Mouse (Mus musculus) liver, embryonic 14.5 days (tissue): ENCODE measurements around the gene Nop53. TPM values are rescaled to one million over a fixed set of nuclear protein-coding genes. Genes with fewer than 3 reads are reported as not detected.

Experiments
- ATAC-seq: fragments of 200-750 bp; cut with Nextera tagmentation; 2 replicates; pipeline ENCODE4 v1.8.0; 2017; ENCODE audit warnings: moderate number of reproducible peaks, mild to moderate bottlenecking, moderate library complexity; ENCODE audit not compliant: insufficient read depth
- DNase-seq, 3 experiments: peaks; one replicate each; pipeline ENCODE4 v3.0.0-alpha.2; 2012 to 2013; ENCODE audit warnings: low read depth in 3 of 3, low spot score in 3 of 3
- H3K27ac ChIP-seq: fragments of 300-500 bp; sonication (generic); 2 replicates; pipeline ENCODE4 v1.5.1; 2014; ENCODE audit warnings: moderate library complexity, mild to moderate bottlenecking, control low read depth, inconsistent platforms
- H3K27me3 ChIP-seq: fragments of 300-500 bp; sonication (generic); 2 replicates; pipeline ENCODE4 v1.6.1; 2014; ENCODE audit warnings: mild to moderate bottlenecking, low read length, moderate library complexity; ENCODE audit not compliant: control insufficient read depth, insufficient read depth
- H3K36me3 ChIP-seq: fragments of 300-500 bp; sonication (generic); replicated peaks from 2 replicates; pipeline ENCODE4 v1.6.1; 2014; ENCODE audit warnings: low read depth; ENCODE audit not compliant: control insufficient read depth, insufficient read depth
- H3K4me1 ChIP-seq, 2 experiments: fragments of 200-500 bp in 1 of 2; fragments of 300-500 bp in 1 of 2; sonication (generic) in 1 of 2; replicated peaks; 2 replicates each; pipeline ENCODE4 v1.6.1; 2012 to 2014; ENCODE audit warnings: antibody characterized with exemption in 1 of 2, inconsistent platforms in 1 of 2, low read length in 1 of 2; ENCODE audit not compliant: control insufficient read depth in 2 of 2, insufficient read depth in 2 of 2
- H3K4me2 ChIP-seq: fragments of 300-500 bp; sonication (generic); 2 replicates; pipeline ENCODE4 v1.6.1; 2014; ENCODE audit warnings: low read depth, mild to moderate bottlenecking, control low read depth, moderate library complexity
- H3K4me3 ChIP-seq, 2 experiments: fragments of 200-500 bp in 1 of 2; fragments of 300-500 bp in 1 of 2; sonication (generic) in 1 of 2; 2 replicates each; pipeline ENCODE4 v1.5.1; 2012 to 2014; ENCODE audit warnings: low read depth in 2 of 2, low read length in 2 of 2, mild to moderate bottlenecking in 2 of 2, control low read depth in 1 of 2, inconsistent platforms in 1 of 2, moderate library complexity in 1 of 2; ENCODE audit not compliant: insufficient read depth in 1 of 2
- H3K9ac ChIP-seq: fragments of 300-500 bp; sonication (generic); replicated peaks from 2 replicates; pipeline ENCODE4 v1.6.1; 2014; ENCODE audit warnings: mild to moderate bottlenecking, control low read depth, moderate library complexity
- H3K9me3 ChIP-seq: fragments of 300-500 bp; sonication (generic); 2 replicates; pipeline ENCODE4 v1.6.1; 2016; ENCODE audit warnings: low read length, mixed read lengths; ENCODE audit not compliant: control insufficient read depth
- CTCF ChIP-seq: IDR thresholded peaks from 2 replicates; pipeline ENCODE4 v1.5.1; 2016; ENCODE audit warnings: antibody characterized with exemption, low read depth, control low read depth
- EP300 ChIP-seq: IDR thresholded peaks from 2 replicates; pipeline ENCODE4 v1.6.1; 2016; ENCODE audit warnings: antibody characterized with exemption, low read depth
- WGBS: fragments of 180-500 bp; shearing (Covaris S2); extraction: QIAGEN DNeasy Blood & Tissue Kit; methylation state at CpG from one replicate; pipeline ENCODE4 v1.1.7; 2014; ENCODE audit not compliant: insufficient replicate concordance; 5-methylcytosine and 5-hydroxymethylcytosine counted together
- polyA plus RNA-seq, 2 experiments: library from polyadenylated mRNA; depleted of rRNA in 1 of 2; stranded (reverse) in 1 of 2; unstranded in 1 of 2; fragments of >200 nt; fragmentation: Nextera tagmentation in 1 of 2; extraction: Ambion mirVana in 1 of 2; gene quantifications; 2 replicates each; pipeline versions ENCODE4 v1.2.1 to v1.2.3; 2012 to 2014

Gene Nop53
- polyA plus RNA-seq, 2 experiments: 56.9 to 75.9 TPM

DNA sequence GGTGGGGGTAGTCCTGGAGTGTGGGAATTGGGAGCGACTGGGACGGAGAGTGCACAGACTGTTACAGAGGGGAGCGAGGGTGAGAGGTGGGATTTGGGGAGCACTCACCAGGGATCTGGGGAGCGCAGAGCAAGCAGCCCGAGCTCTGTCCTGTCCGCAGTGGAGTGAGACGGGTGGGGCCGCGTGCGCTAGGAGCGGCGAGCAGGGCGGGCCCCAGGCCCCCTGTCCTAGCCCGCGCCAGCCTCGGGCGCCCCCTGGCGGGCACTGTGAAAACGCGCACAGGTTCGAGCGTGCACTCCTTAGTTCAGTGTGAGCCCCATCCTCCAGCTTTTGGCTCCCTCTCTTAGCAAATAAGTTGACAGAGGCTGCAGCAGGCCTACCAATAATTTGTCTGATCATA is 21.4 kb upstream of the Nop53 start, which contains the start of gene Ehd2:
TSS of gene Ehd2 (minus strand) at position 256 of the 400 bp plus-strand sequence.
- TF ChIP-seq CTCF (peak; percentile 87), EP300 (no peak)
- Histone ChIP-seq H3K9ac (peak within 1 kb of the TSS; percentile 20), H3K9me3 (no peaks in the 10 kb centered on the region), H3K27ac (no peak within 1 kb of the TSS), H3K4me1 (no peaks in the 10 kb centered on the region; a peak in 1 of 4 replicates), H3K36me3 (no peaks in the 10 kb centered on the region; the same call in 1 of the 2 replicates), H3K4me2 (peak within 1 kb of the TSS; percentile 61), H3K4me3 (peak within 1 kb of the TSS; percentile 31 to 51), H3K27me3 (no peaks in the 10 kb centered on the region)
- peak; percentile 80 for ATAC-seq
- DNase-seq: peak in 2 of 3 experiments; percentile 42 to 47
- WGBS: 1% methylated on average over 22 of the region's 22 CpGs

GRCm38 (mm10) chr7:15966489-15966888 is 20.6 kb upstream of the Nop53 start:
- H3K4me1 ChIP-seq: no peaks in the 10 kb centered on the region; a peak in 1 of 4 replicates
- ATAC-seq: no peak
- H3K4me2 ChIP-seq: peak overlapping the region; percentile 61
- H3K36me3 ChIP-seq: no peaks in the 10 kb centered on the region
- no peaks in the 10 kb centered on the region for H3K27me3 ChIP-seq
- H3K4me3 ChIP-seq: no peak overlapping the region
- H3K27ac ChIP-seq: no peak overlapping the region
- TF ChIP-seq EP300: no peak
- no peak for TF ChIP-seq CTCF
- no peak overlapping the region for H3K9ac ChIP-seq
- H3K9me3 ChIP-seq: no peaks in the 10 kb centered on the region
- no peak for DNase-seq
- WGBS: 17% methylated on average over 3 of the region's 3 CpGs

DNA sequence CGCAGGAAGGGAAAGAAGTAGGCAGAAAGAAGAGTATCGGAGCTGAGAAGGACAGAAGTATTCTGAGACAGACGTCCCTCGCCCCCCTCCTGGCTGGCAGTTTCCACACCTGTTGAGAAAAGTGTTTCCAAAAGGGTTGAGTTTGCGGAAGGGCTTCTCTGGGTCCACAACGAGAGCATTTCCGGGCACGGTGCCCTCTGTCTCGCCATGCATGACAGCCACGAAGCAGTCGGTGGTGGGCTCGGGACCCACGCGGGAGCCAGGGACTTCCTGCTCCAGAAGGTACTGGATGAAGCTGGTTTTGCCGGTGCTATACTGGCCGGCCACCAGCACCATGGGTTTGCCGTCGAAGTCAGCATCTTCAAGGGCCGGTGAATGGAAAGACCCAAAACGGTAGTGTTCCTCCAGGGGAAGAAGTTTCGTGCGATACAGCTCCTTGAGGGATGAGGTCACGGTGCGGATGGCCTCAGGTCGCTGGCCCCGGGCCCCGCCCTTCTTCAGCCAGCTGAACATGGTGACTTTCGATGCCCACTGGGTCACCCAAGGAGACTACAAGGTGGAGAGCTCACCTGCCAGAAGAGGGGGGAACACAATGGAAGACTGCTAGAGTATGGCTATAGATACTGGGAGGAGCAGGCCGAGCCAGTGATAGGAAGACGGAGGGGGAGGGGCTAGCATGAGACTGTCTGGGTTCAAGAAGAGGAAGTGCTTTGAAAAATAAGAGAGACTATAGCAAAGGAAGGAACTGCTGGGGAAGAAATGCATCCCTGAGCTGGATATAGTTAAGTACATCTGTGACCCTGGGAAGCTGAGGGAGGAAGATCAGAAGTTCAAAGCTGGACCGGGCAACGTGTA is 18.2 kb upstream of the Nop53 start:
- no peak overlapping the region for H3K4me2 ChIP-seq
- ATAC-seq (no peak), DNase-seq (no peak)
- no peak overlapping the region for H3K27ac ChIP-seq
- TF ChIP-seq CTCF: no peak
- no peak for TF ChIP-seq EP300
- no peak overlapping the region for H3K4me3 ChIP-seq
- WGBS: 63% methylated on average over 32 of the region's 32 CpGs
- H3K9me3 ChIP-seq: no peaks in the 10 kb centered on the region
- H3K9ac ChIP-seq: no peak overlapping the region
- H3K4me1 ChIP-seq: no peaks in the 10 kb centered on the region; a peak in 1 of 4 replicates
- no peaks in the 10 kb centered on the region for H3K36me3 ChIP-seq
- H3K27me3 ChIP-seq: no peaks in the 10 kb centered on the region

DNA sequence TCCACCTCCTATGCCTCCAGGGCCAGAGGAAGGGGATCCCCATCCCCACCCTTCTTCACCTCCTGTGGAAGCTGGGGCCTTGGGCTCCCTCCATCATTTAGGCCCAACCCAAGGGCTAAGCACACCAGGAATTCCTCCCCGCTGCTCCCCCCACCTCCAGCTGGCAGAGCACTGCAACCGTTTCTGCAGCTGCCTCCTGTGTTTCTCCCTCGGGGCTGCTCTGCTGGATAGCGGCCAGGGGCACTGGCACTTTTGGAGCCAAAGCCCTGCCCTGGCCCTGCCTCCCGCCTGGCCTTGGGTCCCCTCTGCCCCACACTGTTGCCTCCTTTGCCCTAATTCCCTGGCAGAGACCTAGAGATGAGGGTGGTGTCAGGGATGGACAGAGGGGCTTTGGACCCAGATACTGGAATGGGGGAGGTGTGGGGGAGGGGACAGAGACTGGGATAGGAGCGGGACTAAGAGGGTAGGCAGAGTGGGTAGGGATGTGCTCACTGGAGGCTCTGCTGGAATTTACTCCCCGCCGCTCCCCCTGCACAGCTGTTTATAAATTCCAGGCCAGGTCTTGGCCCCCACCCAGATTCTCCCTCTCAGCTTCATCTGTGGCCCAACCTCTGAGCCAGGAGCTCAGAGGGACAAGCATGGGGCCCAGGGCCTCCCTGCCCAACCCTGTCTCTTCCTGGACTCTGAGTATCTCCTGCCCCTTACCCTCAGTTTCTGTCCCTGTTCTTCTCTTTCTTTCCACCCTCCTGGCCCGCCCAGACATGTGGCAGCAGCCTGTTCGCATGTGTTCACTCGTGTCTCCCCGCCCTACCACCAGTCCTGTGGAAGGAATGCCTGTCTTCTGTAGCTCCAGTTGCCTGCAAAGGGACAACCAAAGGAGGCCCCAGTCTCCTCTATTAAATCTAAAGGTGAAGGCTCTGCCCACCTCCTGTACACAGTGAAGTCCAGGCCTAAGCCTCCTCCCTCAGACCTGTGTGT is 16.7 kb upstream of the Nop53 start:
- Histone ChIP-seq H3K4me1 (no peaks in the 10 kb centered on the region; a peak in 1 of 4 replicates), H3K27ac (no peak overlapping the region), H3K4me3 (no peak overlapping the region), H3K27me3 (no peaks in the 10 kb centered on the region), H3K36me3 (no peaks in the 10 kb centered on the region), H3K4me2 (no peak overlapping the region), H3K9ac (no peak overlapping the region), H3K9me3 (no peaks in the 10 kb centered on the region)
- no peak for DNase-seq
- TF ChIP-seq EP300 (no peak), CTCF (no peak)
- ATAC-seq: no peak
- WGBS: 69% methylated on average over 12 of the region's 12 CpGs
